Mouse (Mus musculus): ENCODE results near the gene Slc46a3. TPM values are rescaled to one million over a fixed set of nuclear protein-coding genes. Genes with fewer than 3 reads are reported as not detected.

The Slc46a3 gene
- polyA plus RNA-seq, 1 experiment = 7.9 TPM

- H3K27ac ChIP-seq (replicated peaks; ENCODE audit: low read depth, low read length) = no peak overlapping the region
- H3K4me3 ChIP-seq (ENCODE audit: insufficient read depth, low read depth, low read length) = no peak overlapping the region
- H3K4me1 ChIP-seq (ENCODE audit: control insufficient read depth, insufficient read depth, insufficient read length, low read length) = no peaks in the 10 kb centered on the region
These were observed 61.8 kb downstream of the Slc46a3 start for GRCm38 (mm10) chr5:147832842-147833241.

DNA sequence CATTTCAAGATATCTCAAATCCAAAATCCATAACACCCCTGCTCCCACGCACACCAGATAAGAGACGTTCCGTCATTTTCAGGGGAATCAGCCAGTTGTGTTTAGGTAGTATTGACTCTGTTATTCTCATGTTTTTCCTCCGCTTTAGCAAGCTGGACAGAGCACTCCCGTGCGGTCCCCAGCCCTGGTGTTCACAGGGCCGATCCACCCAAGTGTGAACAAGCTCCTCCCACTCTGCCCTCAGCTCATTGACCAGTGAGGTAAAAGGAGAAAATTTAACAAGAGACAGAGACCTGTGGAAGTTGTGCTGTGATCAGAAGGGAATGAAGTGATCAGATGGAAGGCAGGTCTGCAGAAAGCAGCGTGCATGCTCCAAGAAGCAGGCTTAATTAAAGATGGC, 65.8 kb downstream of the Slc46a3 start:
- Histone ChIP-seq H3K27ac (replicated peaks; ENCODE audit: low read depth, low read length) (no peak overlapping the region), H3K4me3 (ENCODE audit: insufficient read depth, low read depth, low read length) (no peak overlapping the region), H3K4me1 (ENCODE audit: control insufficient read depth, insufficient read depth, insufficient read length, low read length) (peaks cover 11% of the 10 kb centered on the region; the same call in 1 of the 2 replicates)

Other genes starting within 250 kb of the Slc46a3 start
- 15.6 and 24.1 TPM in 2 replicates for gene Flt1, start 168.8 kb downstream of the Slc46a3 start, polyA plus RNA-seq (2012; ENCODE audit: insufficient read depth, insufficient read length, missing spikeins)
- gene Pomp, start 34.4 kb downstream of the Slc46a3 start, polyA plus RNA-seq (2012; ENCODE audit: insufficient read depth, insufficient read length, missing spikeins) = 217 and 239 TPM in 2 replicates
- 1.8 and 3.4 TPM in 2 replicates for gene Mtus2, start 62.5 kb upstream of the Slc46a3 start, polyA plus RNA-seq (2012; ENCODE audit: insufficient read depth, insufficient read length, missing spikeins)